Mouse (Mus musculus) ES-CJ7 (cell line): ENCODE measurements at regions not wholly inside any gene's neighbourhood (a gene's known extent, or its start where the extent isn't known, plus 50 kb on each side); places are given as distances from the start of the nearest gene placed in this dataset.
"Not testable (repeated sequence)": the region's sequence is repeated elsewhere in the genome, so short reads cannot be mapped to it uniquely, and the experiment has no call there.

Experiments used
- DNase-seq: peaks from one replicate; pipeline ENCODE4 v3.0.0; 2011; ENCODE audit warnings: low read depth, low spot score

DNA sequence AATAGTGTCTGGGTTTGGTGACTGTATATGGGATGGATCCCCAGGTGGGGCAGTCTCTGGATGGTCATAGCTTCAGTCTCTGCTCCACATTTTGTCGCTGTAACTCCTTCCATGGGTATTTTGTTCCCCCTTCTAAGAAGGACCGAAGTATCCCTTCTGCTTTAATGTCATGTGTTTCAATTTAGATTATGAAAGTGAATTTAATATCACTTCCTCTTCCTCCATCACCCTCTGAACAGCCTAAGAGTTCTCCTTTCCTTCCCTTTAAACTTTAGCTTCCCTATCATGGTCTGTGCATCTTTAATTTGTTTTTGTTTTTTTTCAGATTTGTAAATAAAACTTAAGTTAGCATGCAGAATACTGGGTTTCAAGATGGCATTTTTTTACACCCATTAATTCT lies 211.0 kb upstream of the Phyhipl start:
- no peak for DNase-seq

DNA sequence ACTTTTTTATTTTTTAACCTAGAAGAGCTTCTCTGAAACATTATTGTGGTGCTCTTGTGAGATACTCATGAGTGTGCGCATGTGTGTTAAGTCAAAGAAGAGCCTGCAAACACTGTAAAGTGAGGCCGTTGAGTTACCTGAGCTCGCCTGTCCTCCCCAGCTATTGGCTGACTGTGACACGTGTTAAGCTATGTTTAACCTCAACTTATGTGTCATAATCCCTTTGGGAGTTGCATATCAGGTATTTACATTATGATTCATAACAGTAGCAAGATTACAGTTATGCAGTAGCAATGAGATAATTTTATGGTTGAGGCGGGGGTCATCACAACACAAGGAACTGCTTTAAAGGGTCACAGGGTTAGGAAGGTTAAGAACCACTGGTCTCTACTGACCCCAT lies 208.9 kb upstream of the Phyhipl start:
- DNase-seq, result no peak

DNA sequence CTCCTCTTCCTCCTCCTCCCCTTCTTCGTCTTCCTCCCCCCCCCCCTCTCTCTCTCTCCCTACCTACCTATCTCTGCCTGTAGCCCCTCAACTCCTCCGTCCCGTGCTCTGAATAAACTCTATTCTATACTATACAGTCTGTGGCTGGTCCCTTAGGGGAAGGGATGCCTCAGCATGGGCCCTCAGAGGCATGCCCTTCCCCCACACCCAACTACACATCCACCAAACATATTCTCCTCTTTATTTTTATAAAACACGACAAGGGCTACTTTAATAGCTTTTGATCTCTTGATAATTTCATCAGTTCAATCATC lies 206.2 kb upstream of the Phyhipl start:
- no peak for DNase-seq

DNA sequence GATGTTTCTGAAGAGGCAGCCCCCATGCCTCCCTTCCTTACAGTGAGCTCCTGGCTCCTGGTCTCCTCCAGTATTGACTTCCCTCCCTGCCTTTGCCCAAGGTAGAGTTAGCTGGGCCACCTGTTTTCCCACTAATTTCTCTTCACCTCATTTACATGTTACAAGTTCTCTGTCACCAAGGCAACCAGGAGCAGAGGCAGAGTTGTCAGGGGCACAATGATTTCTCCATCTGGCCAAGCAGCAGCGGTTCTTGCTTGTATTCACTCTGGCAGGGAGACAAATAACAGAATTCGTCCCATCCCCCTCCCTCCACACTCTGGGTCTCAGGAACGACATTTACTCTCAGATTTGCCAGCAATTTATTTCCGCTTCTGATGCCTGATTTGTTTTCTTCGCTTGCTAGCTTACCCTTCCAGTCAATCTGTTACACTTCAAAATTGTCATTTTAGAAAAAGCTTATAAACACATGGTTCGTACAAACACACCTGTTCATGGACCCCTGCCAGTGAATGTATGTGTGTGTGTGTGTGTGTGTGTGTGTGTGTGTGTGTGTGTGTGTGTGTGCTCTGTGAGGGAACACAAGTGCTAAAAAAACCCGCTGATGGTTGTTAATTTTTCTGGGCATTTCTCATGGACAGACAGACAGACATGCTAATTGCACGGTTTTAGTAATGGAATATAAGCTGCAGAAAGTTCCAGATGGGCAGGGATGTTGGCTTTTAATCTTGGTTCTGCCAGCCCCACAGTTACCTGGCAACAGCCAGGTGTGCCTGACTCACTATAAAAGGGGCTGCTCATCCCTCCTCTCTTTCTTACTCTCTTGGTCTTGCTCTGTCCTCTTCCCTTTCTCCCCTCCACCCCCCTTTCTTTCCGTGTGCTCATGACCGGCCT lies 205.6 kb upstream of the Phyhipl start:
- no peak for DNase-seq

DNA sequence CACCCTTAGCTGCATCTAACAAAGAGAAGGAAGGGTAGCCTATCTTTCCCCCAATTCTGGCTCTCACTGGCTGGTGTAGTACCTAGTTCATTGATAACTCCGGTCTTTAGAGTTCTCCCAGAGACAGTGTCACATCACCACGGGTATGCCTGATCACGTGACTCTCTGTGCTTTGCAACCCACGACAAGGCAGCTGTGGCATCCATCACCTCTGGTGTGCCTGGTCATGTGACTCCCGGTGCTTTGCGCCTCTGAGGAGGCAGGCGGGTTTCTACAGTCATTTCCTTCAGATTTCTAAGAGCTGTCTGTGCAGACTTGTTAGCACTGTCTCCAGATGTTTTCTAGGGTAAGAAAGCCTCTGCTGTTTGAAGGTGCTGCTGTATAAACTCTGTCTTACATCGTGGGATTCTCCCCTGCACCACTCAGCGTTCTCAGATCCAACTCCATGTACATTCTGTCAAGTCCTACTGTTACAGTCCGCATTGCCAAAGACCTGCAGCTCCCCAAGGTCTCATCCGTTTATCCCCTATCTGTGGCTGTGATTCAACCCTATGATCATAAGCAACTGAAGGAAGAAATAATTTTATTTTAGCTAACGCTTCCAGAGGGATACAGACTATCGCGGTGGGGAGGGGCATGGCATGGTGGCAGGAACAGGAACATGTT lies 201.5 kb upstream of the Phyhipl start:
- peak; percentile 69 for DNase-seq

DNA sequence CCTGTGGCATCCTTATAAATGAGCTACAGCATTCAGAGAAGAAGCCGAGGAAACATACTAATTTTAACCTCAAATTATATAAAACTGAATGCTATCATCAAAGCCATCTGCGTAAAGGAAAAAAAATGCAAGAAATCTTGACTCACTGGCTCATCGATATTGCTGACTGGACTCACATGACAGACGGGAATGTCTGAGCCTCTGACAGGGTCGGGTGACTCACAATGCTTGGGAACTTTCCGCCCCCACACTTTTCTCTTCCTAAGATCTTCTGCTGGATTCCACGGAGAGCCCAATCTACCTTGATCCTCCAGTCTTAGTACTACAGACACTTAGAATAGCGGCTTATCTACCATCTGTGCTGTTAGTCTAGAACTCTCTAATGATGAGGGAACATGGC lies 200.2 kb upstream of the Phyhipl start:
- no peak for DNase-seq

DNA sequence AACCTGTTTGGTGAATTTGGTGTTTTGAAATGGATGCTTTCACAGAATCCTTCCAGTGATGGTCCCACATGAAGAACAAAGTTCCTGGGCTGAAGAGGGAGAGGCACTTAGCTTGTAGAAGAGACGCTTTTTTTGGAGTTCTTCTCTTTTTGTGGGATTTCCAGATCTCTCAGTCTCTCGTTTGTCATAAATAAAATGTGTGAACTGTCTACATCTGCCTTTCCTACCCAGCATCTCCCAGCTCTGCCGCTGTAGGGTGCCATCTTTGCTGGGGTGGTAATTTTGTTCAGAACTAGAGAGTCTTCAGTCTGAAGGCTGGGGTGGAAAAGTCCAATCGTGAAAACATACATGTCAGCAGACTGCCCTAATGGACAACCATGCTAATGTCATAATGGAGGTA lies 197.8 kb upstream of the Phyhipl start:
- no peak for DNase-seq

DNA sequence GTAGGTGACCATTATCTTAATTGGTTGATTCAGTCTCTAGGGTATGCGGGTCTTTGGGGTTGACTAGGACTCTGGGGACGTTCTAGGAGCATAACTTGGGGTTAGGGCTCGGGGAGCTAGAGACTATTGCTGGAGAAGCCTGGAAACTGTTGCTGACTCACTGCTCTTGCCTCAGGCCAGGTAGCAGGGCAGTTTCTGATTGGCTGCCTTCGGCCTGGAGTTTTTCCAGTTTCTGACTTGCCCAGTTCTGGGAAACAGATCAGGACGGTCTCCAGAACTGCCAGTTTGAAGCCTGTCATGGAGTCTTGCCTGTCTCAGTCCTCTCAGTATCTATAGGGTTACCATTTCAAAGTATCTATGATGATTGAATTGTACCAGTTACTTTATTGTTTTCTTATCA lies 192.4 kb upstream of the Phyhipl start:
- no peak for DNase-seq

DNA sequence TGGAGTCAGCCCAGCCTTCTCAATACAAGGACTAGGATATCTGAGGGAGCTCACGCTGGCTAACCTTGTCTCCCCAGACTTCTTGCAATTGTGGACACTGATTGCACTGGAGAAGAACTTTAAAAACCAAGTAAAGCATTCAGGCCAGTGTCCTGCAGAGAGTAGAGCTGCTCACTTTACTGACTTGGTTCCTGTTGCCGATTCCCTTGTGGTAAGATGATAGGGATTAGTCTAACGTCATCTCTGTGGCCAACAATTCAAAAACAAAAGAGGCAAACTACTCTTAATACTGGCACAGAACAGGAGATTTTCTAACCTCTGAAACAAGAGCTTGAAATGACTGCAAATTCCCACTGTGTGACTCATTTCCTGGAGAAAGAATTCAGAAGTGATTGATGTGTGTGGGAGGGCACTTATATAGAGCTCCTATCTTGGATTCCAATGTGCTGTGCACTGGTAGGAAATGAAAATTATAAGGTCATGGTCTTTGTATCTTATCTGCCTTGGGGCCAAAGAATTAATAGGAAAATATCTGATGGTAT lies 191.6 kb upstream of the Phyhipl start:
- DNase-seq, result no peak

DNA sequence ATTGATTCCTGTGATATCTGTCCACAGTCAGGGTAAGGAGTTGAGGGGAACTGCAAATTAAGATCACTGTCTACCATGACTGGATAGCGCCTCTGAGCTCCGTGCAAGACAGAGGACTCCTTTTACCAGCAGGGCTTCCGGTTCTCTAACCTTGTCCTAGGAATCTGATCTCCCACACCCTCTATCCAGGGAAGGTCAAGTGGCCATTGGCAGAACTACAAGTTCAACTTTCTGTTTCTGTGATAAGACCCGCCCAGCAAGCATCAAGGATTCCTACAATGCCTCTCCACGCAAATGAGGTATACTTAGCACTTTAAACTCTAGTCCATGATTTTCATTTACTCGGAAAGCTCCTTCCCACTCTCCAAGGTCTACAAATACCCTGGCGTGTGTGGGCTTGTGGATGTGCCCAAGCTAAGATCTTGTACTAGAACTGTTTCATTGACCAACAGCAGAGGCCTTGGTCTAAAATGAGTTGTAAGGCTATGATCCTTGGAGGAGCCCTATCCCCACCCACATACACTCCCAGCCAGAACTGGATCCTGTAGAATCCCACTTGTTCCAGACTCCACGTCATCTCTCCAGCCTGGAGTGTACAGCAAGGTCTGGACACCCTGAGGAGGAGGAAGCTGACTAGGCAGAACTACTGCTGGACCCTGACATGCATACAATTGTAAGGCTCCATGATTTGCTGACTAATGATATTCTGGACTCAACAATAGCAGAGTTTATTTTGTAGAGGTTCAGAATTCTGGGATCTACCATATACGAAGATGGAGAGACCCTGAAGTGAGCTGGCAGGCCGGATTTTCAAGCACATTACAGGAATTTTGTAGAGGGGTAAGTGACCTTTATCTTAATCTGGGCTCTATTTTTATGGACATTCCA lies 190.8 kb upstream of the Phyhipl start:
- DNase-seq, result peak; percentile 86

DNA sequence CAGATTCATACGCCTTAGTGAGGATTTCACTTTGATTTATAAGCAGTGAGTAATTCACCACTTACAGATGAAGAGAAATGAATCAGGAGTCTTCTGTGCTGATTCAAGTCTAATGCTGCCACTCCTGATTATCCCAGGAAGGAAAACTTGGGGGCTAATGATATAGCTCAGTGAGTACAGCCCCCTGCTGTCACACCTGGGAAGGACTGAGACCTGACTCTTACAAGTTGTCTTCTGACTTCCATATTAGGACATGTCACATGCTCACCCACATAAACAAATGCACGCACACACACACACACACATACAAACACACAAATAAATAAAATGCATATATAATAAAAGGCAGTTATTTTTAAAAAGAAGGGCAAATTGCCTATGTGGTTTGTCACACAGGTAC lies 188.1 kb upstream of the Phyhipl start:
- peak; percentile 42 for DNase-seq

DNA sequence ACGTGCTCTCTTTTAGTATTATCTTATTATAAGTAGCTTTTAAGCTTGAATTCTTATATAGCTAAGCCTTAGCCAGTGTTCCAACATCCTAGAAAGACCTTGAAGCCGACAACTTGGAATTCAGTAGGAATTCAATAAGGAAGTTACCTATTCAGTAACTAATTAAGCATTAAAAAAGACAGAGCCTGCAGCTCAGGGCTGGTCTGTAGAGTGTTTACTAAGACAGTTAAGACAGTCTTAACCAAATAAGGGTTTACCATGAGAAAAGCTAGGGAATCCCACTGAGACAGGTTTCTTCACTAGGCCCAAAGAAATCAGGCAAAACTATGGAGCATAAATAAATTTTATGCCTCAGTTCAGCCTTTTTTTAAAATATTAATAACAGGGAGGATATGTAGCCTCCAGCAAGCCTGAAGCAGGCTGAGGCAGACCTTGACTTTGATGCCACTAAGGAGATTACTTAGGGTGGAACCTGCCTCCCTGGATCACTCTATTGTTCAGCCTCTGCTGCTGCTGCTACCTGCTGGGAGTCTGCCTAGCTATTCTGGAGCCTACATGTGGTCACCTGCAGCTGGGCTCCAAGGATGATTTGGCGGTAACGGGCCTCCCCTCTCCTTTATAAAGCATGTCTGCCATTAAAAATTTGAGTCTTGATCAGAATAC lies 186.5 kb upstream of the Phyhipl start:
- peak; percentile 80 for DNase-seq

DNA sequence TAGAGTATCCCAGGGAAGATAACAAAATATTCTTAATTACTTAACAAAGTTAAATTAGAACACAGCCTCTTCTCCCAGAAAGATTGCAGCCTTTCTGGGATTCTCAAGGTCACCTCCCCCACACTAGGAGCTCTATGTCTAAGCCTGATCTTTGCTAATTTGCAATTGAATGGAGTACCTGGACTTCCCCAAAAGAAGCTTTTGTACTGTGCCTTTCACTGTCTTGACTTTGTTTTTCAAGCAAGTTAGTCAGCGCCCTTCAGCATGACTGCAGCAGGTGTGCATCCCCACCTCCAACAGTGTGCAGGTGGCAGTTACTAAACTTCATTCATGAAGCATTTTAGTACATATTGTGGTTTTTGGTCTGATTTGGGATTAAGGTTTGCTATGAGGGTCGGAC lies 185.4 kb upstream of the Phyhipl start:
- DNase-seq, result peak; percentile 83

DNA sequence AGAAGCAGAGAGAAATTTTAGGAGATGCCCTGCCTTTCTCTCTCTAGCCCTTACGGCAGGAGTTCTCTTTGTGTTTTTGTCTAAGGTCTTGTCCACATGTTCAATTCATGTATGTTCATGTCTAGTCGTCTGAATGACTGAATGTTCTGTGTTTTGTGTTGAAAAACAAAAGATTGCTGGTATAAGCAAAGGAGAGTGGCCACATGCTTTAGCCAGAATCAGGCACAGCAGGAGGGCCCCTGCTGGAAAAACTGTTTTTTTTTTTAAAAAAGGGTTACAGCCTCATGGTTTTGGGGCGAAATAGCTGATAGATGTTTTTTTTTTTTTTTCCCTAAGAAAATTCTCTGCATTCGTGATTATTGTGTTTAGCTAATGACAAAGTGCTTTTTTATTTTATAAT lies 182.4 kb upstream of the Phyhipl start:
- DNase-seq, result no peak

DNA sequence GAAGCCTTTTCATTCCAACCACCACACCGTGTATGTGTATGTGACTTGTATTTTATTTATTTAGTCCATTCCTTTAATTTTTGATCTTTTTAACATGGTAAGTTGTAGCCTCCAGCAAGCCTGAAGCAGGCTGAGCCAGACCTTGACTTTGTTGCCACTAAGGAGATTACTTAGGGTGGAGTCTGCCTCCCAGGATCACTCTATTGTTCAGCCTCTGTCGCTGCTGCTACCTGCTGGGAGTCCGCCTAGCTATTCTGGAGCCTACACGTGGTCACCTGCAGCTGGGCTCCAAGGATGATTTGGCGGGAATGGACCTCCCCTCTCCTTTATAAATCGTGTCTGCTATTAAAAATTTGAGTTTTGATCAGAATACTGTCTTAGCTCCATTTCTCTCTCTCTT lies 181.6 kb upstream of the Phyhipl start:
- DNase-seq, result peak; percentile 75

DNA sequence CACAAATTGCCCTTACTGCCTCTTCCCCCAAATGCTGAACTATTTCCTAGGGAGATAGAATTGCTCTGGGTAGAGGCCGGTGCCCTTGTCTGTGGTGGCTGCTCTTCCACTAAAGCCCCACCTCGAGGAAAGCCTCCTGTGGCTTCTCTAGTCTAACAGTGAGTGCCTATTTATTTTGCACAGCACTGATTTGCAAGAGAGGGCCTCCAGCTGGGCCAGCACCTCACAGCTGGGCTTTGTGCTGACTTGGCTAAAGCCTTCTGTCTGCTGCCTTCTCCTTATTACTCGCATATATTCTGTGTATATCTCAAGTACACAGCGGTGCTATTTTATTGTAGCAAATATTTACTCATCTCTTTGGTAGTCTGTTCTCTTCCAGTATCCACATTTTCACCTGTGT lies 176.9 kb upstream of the Phyhipl start:
- peak; percentile 25 for DNase-seq

DNA sequence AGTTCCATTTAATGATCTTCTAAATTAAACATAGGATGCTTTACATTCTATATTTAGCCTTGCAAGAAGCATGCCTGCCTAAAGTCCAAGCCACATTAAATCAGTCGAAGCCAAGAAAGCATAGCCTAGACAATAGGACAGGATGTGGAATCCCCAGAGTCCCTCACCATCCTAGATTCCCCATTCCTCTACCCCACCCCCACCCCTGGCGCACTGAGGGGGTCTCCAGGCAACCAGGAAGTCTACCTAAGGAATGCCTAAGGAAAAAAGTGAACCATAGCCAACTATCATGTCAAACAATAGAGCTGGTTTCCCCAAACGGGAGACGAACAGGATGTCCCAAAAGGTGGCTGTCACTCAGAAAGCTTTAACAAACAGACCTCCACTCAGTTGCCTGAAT lies 172.5 kb upstream of the Phyhipl start:
- DNase-seq, result peak; percentile 50

DNA sequence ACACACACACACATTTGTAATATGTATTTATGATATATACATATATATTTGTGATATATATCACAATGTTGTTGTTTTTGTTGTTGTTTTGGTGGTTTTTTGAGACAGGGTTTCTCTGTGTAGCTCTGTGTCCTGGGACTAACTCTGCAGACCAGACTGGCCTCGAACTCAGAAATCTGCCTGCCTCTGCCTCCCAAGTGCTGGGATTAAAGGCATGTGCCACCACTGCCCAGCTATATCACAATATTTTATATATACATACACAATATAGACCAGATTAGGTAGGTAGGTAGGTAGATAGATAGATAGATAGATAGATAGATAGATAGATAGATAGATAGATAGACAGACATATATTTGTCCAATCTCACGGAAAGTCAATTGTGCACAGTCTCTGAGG lies 171.8 kb upstream of the Phyhipl start:
- not testable (repeated sequence) for DNase-seq

DNA sequence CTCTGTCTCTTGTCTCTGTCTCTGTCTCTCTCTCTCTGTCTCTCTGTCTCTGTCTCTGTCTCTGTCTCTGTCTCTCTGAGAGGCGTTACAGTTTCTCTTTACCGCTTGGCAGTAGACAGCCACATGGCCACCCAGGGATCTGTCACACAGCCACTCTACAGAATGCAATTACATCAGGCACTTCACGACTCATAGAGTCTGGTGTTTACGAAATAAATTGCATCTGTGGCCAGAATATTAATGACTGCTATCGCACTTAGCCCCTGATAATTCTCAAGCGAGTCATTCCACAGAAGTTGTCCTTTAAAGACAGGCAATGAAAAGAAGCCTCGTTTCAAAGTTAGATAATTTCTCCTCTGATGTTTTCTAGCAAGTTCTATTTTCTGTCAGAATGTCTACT lies 170.9 kb upstream of the Phyhipl start:
- DNase-seq, result no peak

DNA sequence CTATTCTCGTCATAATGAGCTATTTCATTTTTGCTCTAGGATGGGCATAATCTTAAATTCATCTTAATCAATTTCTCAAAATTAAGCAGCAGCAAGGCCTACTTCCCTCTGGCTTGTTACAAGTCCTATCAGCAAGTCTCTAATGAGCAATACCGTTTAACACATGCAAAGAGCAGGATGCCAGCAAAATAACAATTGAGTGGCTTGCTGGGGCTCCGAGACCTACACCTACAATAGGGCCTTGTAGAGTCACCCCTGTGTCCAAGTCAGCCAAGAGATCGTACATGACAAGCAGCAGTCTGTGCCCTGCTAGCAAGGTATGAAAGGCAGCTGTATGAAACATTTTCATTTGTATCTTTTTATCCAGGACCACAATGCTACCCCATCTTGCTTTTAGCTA lies 169.7 kb upstream of the Phyhipl start:
- DNase-seq, result no peak

DNA sequence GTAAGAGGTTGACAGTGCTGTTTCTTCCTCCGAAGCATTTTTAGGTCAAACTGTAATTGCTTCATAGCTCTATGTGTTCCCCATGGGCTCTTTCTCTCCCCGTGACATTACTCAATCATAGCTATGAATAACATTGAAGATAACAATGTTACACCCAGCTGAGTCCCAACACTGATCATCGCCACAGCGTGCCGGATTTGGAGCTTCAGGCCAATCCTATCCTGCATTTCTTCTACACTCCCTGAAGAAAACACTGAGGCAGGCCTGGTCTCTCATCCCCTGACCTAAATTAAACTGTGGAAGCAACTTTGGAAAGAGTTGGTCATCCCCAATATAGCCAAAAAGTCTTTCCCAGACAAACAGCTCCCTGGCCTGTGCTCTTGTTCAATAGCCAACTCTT lies 168.7 kb upstream of the Phyhipl start:
- DNase-seq, result no peak

DNA sequence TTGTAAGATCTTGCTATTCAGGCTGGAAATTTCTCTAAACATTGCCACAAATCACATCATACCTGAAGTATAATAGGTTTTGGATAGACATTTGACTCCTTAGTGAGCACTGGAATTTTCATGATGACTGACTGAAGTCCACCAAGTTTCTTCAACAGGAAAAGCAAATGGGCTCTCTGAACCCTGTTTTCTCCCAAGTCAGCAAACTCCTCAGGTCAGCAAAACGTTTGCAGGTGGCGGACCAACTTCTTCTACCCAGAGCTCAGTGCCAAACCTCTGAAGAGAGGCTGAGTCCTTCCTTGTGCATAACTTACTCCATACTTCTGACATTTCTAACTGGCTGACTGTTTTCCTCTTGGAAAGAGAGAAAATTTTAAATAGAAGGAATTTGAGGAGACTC lies 164.2 kb upstream of the Phyhipl start:
- no peak for DNase-seq
